Mouse (Mus musculus): Measurements from ENCODE around the gene Gm3755. TPM values are rescaled to one million over a fixed set of nuclear protein-coding genes. Genes with fewer than 3 reads are reported as not detected.

Gm3755 gene
- polyA plus RNA-seq (2015; fragmentation: Nextera tagmentation; extraction: Ambion mirVana) = not detected in 2 replicates

GRCm38 (mm10) chr14:7450817-7451216, at the start of gene Gm3755:
TSS of gene Gm3755 (minus strand) at chr14:7450917.

GRCm38 (mm10) chr14:7483662-7484061, 32.9 kb upstream of the Gm3755 start, which contains the start of gene Gm3752:
TSS of gene Gm3752 (minus strand) at chr14:7483762.

Other genes with a start within 250 kb of the Gm3755 start
- not detected in 2 replicates for gene Gm3727, start 186.2 kb downstream of the Gm3755 start, polyA plus RNA-seq (2015; fragmentation: Nextera tagmentation; extraction: Ambion mirVana)
- 0.14 and 0.30 TPM in 2 replicates for gene Gm3739, start 135.9 kb downstream of the Gm3755 start, polyA plus RNA-seq (2015; fragmentation: Nextera tagmentation; extraction: Ambion mirVana)
- not detected in 2 replicates for gene Gm5797, start 118.5 kb downstream of the Gm3755 start, polyA plus RNA-seq (2015; fragmentation: Nextera tagmentation; extraction: Ambion mirVana)
- not detected in 2 replicates for gene Gm8374, start 85.8 kb downstream of the Gm3755 start, polyA plus RNA-seq (2015; fragmentation: Nextera tagmentation; extraction: Ambion mirVana)
- 0.19 TPM in 1 of 2 replicates, not detected in the other for gene Gm3752, start 32.8 kb upstream of the Gm3755 start, polyA plus RNA-seq (2015; fragmentation: Nextera tagmentation; extraction: Ambion mirVana)
- gene Gm3558, start 117.6 kb upstream of the Gm3755 start, polyA plus RNA-seq (2015; fragmentation: Nextera tagmentation; extraction: Ambion mirVana) = 0.08 and 0.19 TPM in 2 replicates
- gene Gm10338, start 144.7 kb upstream of the Gm3755 start, polyA plus RNA-seq (2015; fragmentation: Nextera tagmentation; extraction: Ambion mirVana) = not detected in 2 replicates
- gene Gm10128, start 193.1 kb upstream of the Gm3755 start, polyA plus RNA-seq (2015; fragmentation: Nextera tagmentation; extraction: Ambion mirVana) = not detected in 2 replicates